ENCODE assay signal across 13 mouse cellular contexts in the genomic region with DNA sequence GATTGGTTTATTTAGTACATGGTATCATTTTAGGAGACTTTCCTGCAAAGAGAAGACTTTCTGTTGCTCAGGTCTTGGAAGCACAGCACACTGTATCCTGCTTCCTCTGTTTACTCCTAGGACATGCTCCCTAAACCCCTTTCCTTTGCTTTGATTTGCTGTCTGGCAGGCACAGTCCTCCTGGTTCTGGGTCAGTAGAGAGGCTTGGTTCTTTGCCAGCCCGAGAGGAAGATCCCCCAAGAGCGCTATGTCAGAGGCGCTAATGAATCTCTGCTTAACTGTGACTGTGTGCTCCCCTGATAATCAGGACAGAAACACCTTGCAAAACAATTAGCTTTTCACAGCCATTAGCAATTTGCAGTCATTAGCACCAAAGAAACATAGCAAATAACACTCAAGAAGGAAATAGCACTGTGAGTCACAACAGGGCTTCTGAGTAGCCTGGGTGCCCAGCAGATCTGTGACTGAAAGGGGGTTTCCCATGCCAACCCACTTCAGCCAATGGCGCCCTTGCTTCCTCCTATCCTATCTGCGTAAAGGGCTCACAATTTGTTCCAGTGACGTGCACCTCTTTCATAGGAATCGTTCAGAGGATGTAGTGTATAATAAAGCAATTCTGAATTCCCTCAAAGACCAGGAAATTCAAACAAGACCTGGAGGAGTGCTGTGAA.
DNase-seq lines count a peak whose midpoint lies in the region; ATAC-seq and TF ChIP-seq lines count a peak whose summit lies in the region.
"Had no signal": no experiment of that assay in that cellular context is flagged by ENCODE, and none has a peak within 500 bp of the region (broad histone marks: within the 10 kb centered on the region; RNA-seq: fewer than 3 reads in every experiment).

No protein-coding gene starts in this region.

- H3K27me3 ChIP-seq in kidney, embryonic 16.5 days (ENCODE audit: insufficient read depth, low read length): no peaks in the 10 kb centered on the region
- H3K27me3 ChIP-seq in Patski: no peaks in the 10 kb centered on the region
- no peaks in the 10 kb centered on the region for H3K27me3 ChIP-seq in forebrain, embryonic 14.5 days (replicated peaks; ENCODE audit: control insufficient read depth, insufficient read depth, low read length)
- H3K27me3 ChIP-seq: liver, embryonic 12.5 days had no signal

- no peaks in the 10 kb centered on the region for H3K4me1 ChIP-seq in kidney, embryonic 16.5 days (ENCODE audit: insufficient read depth, low read length)
- H3K4me1 ChIP-seq in forebrain, embryonic 14.5 days (ENCODE audit: control insufficient read depth, insufficient read depth, low read length): 0 out of 2 replicates have a peak, but pooled peaks cover 2% of the 10 kb centered on the region
- H3K4me1 ChIP-seq: liver, embryonic 12.5 days had no signal

- ATAC-seq in kidney, embryonic 16.5 days (ENCODE audit: low FRiP score, low TSS enrichment): no peak; the same call in 1 of the 2 replicates
- ATAC-seq in Patski: no peak
- ATAC-seq in forebrain, embryonic 14.5 days: peak; percentile 83
- ATAC-seq: activated CD4-positive, CD25-positive, alpha-beta regulatory T cell, adult 4 months; liver, embryonic 12.5 days had no signal

- H3K4me3 ChIP-seq in kidney, embryonic 16.5 days (ENCODE audit: low read length): no peak overlapping the region
- no peak overlapping the region for H3K4me3 ChIP-seq in forebrain, embryonic 14.5 days (ENCODE audit: low read depth, low read length)
- H3K4me3 ChIP-seq: liver, embryonic 12.5 days had no signal

- no peak overlapping the region for H3K9ac ChIP-seq in kidney, embryonic 16.5 days (replicated peaks; ENCODE audit: low read length)
- no peak overlapping the region for H3K9ac ChIP-seq in forebrain, embryonic 14.5 days (ENCODE audit: low read length)
- H3K9ac ChIP-seq: liver, embryonic 12.5 days had no signal

- TF ChIP-seq CTCF in Patski (IDR thresholded peaks at IDR 0.05): no peak

- H3K27ac ChIP-seq in kidney, embryonic 16.5 days (ENCODE audit: low read length): no peak overlapping the region
- no peak overlapping the region for H3K27ac ChIP-seq in forebrain, embryonic 14.5 days (ENCODE audit: low read depth, low read length)
- H3K27ac ChIP-seq: liver, embryonic 12.5 days had no signal

- intact Hi-C loops in gastrocnemius, postnatal 14 days (cut with DNase I; ENCODE audit: low total_unique reads): no loop called here

- no peak overlapping the region for H3K4me2 ChIP-seq in kidney, embryonic 16.5 days (replicated peaks; ENCODE audit: low read depth, low read length)
- no peak overlapping the region for H3K4me2 ChIP-seq in forebrain, embryonic 14.5 days (ENCODE audit: low read length)
- H3K4me2 ChIP-seq: liver, embryonic 12.5 days had no signal

- POLR2A ChIA-PET in Patski (lab: Charles Lee): interaction anchor here (1.1 kb wide), 1 partner anchor 158 kb away, joined by 3 read pairs; no protein-coding TSS in a partner anchor

- H3K9me3 ChIP-seq in kidney, embryonic 16.5 days (ENCODE audit: low read length): no peaks in the 10 kb centered on the region
- no peaks in the 10 kb centered on the region for H3K9me3 ChIP-seq in forebrain, embryonic 14.5 days (replicated peaks; ENCODE audit: control insufficient read depth, low read length)
- H3K9me3 ChIP-seq: liver, embryonic 12.5 days had no signal

- DNase-seq in kidney, adult 11 months: peak; percentile 15
- DNase-seq in Patski (ENCODE audit: low read depth, low spot score): peak; percentile 34
- DNase-seq in forebrain, embryonic 14.5 days (ENCODE audit: low spot score): peak; percentile 75
- DNase-seq in kidney, postnatal 14 days: peak; percentile 58
- no peak for DNase-seq in gastrocnemius, postnatal 14 days
- DNase-seq in T-cell, adult 2 months (ENCODE audit: low spot score): no peak
- DNase-seq: embryo, embryonic 11 days; heart, adult 18-20 months; lung, postnatal 36 days; thymus, postnatal 25 days had no signal

- in situ Hi-C loops in Patski (cut with MboI; ENCODE audit: low pct_unique_long_range_greater_than_20kb): no loop called here

- no peaks in the 10 kb centered on the region for H3K36me3 ChIP-seq in kidney, embryonic 16.5 days (ENCODE audit: insufficient read depth, low read length)
- H3K36me3 ChIP-seq in forebrain, embryonic 14.5 days (ENCODE audit: control insufficient read depth, insufficient read depth, low read length): no peaks in the 10 kb centered on the region
- H3K36me3 ChIP-seq: liver, embryonic 12.5 days had no signal

- CTCF ChIA-PET in Patski (lab: Charles Lee): interaction anchor here (1.1 kb wide), 1 partner anchor 60 kb away, joined by 3 read pairs; no protein-coding TSS in a partner anchor

- WGBS in kidney, embryonic 16.5 days: 40% methylated on average over 7 of the region's 7 CpGs
- WGBS in forebrain, embryonic 14.5 days: 34% methylated on average over 7 of the region's 7 CpGs

Comparison
In these comparisons a context has a peak if more than half of its experiments do, and no peak if none do; other contexts are left out.
1. DNase-seq: peak in kidney, adult 11 months (single experiment), Patski (single experiment), forebrain, embryonic 14.5 days (single experiment) and kidney, postnatal 14 days (single experiment); none in gastrocnemius, postnatal 14 days (single experiment) and T-cell, adult 2 months (single experiment).